Mouse (Mus musculus) heart, adult 2 months (tissue): ENCODE measurements around the gene Klc4.

Experiments
- CTCF ChIP-seq: fragments of 200-600 bp; IDR thresholded peaks from 2 replicates; pipeline ENCODE4 v1.8.1; 2022; ENCODE audit warnings: antibody characterized with exemption, mild to moderate bottlenecking, moderate library complexity
- EP300 ChIP-seq: fragments of 200-500 bp; IDR thresholded peaks from 2 replicates; pipeline ENCODE4 v1.6.1; 2011; ENCODE audit warnings: low read depth, low read length, control low read depth; ENCODE audit not compliant: insufficient read depth

- TF ChIP-seq EP300 (peak; percentile 78), CTCF (no peak)
Measured at GRCm38 (mm10) chr17:46662730-46663129, 16.9 kb upstream of the Klc4 start.
